Mouse (Mus musculus) left cerebral cortex, postnatal 14 days (tissue): ENCODE measurements at regions not wholly inside any gene's neighbourhood (a gene's known extent, or its start where the extent isn't known, plus 50 kb on each side); places are given as distances from the start of the nearest gene placed in this dataset.
A peak's percentile ranks its signal among the peaks of the same experiment; 100 is the strongest.

Experiments used
- DNase-seq, 2 experiments: peaks; one replicate each; pipeline ENCODE4 v3.0.0; 2021 to 2022; ENCODE audit warnings: low spot score in 2 of 2, mixed read lengths in 1 of 2
- intact Hi-C: fragments of 180-260 bp; cut with DNase I; formaldehyde crosslinking; loops from one replicate; pipeline ENCODE4 v1.15.1; 2025

- DNase-seq = peak in 1 of 2 experiments; percentile 11
- intact Hi-C loops = no loop called here
Observed at GRCm38 (mm10) chr4:87402173-87402556, 171.9 kb upstream of the Slc24a2 start.

- DNase-seq = peak; percentile 50 to 54
- intact Hi-C loops = no loop called here
Observed at GRCm38 (mm10) chr4:87401316-87402172, 171.3 kb upstream of the Slc24a2 start.

- intact Hi-C loops = no loop called here
- DNase-seq = no peak
Observed at GRCm38 (mm10) chr4:87386835-87387234, 156.6 kb upstream of the Slc24a2 start.

- intact Hi-C loops = no loop called here
Observed at GRCm38 (mm10) chr4:87386271-87386670, 156.0 kb upstream of the Slc24a2 start.

GRCm38 (mm10) chr4:87385221-87385739 is 155.0 kb upstream of the Slc24a2 start:
- DNase-seq = no peak
- intact Hi-C loops = no loop called here

More at GRCm38 (mm10) chr4:87386271-87386670, 156.0 kb upstream of the Slc24a2 start:
- no peak for DNase-seq

- no peak for DNase-seq
- intact Hi-C loops = no loop called here
Observed at GRCm38 (mm10) chr4:87384469-87385044, 154.3 kb upstream of the Slc24a2 start.

GRCm38 (mm10) chr4:87380716-87381115 is 150.4 kb upstream of the Slc24a2 start:
- no peak for DNase-seq
- intact Hi-C loops = no loop called here

GRCm38 (mm10) chr4:87379516-87380173 is 149.4 kb upstream of the Slc24a2 start:
- DNase-seq = no peak
- intact Hi-C loops = no loop called here

- intact Hi-C loops = no loop called here
- no peak for DNase-seq
Observed at GRCm38 (mm10) chr4:87371960-87372359, 141.7 kb upstream of the Slc24a2 start.

- intact Hi-C loops = loop anchor here (5.0 kb wide), 3 partner anchors 663 to 1173 kb away; partner anchors contain the start of gene Mllt3
- no peak for DNase-seq
Observed at GRCm38 (mm10) chr4:87369626-87370234, 139.5 kb upstream of the Slc24a2 start.

GRCm38 (mm10) chr4:87368413-87369160 is 138.3 kb upstream of the Slc24a2 start:
- intact Hi-C loops = loop anchor here (5.0 kb wide), 3 partner anchors 664 to 1174 kb away; partner anchors contain the start of gene Mllt3
- DNase-seq = peak; percentile 49 to 69

GRCm38 (mm10) chr4:87367732-87368412 is 137.6 kb upstream of the Slc24a2 start:
- intact Hi-C loops = loop anchor here (5.0 kb wide), 3 partner anchors 664 to 1174 kb away; partner anchors contain the start of gene Mllt3
- peak; percentile 87 to 88 for DNase-seq

GRCm38 (mm10) chr4:87362201-87362600 is 131.9 kb upstream of the Slc24a2 start:
- DNase-seq = peak; percentile 72 to 74
- intact Hi-C loops = loop anchor here (2.0 kb wide), 1 partner anchor 403 kb away; no protein-coding TSS in a partner anchor

- intact Hi-C loops = no loop called here
- DNase-seq = peak; percentile 51 to 59
Observed at GRCm38 (mm10) chr4:87359483-87359882, 129.2 kb upstream of the Slc24a2 start.

GRCm38 (mm10) chr4:87359004-87359403 is 128.7 kb upstream of the Slc24a2 start:
- intact Hi-C loops = no loop called here

GRCm38 (mm10) chr4:87332968-87333367 is 102.7 kb upstream of the Slc24a2 start:
- DNase-seq = peak in 1 of 2 experiments; percentile 13
- intact Hi-C loops = no loop called here

More at GRCm38 (mm10) chr4:87359004-87359403, 128.7 kb upstream of the Slc24a2 start:
- DNase-seq = no peak

GRCm38 (mm10) chr4:87329136-87329535 is 98.9 kb upstream of the Slc24a2 start:
- DNase-seq = no peak
- intact Hi-C loops = no loop called here

GRCm38 (mm10) chr4:87321726-87322349 is 91.6 kb upstream of the Slc24a2 start:
- intact Hi-C loops = no loop called here
- no peak for DNase-seq
